Mouse (Mus musculus) left cerebral cortex, adult 9 months (tissue): ENCODE results near the gene Crebrf.

ENCODE experiments used
- DNase-seq, 2 experiments: peaks; one replicate each; pipeline ENCODE4 v3.0.0; 2022; ENCODE audit warnings: low spot score in 2 of 2

Crebrf gene

DNA sequence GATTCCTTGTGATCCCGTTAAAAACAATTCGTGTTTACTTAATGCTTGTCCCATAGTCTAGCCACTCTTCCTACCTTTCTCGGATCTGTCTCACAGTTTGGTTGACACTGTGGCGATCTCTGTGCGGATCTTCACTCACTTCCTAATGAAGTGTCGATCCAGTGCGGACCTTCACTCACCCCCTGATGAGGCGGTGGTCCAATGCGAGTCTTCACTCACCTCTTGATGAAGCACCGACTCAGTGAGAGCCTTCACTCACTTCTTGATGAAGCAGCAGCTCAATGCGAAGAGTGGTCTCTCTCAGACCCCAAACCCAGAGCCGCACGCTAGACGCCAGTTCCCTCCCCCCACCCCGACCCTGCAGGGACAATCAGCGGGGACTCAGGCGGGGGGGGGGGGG, 110.7 kb downstream of the Crebrf start:
- no peak for DNase-seq
